Mouse (Mus musculus) heart, embryonic 14.5 days (tissue): ENCODE measurements around the gene Cftr. TPM values are rescaled to one million over a fixed set of nuclear protein-coding genes. Genes with fewer than 3 reads are reported as not detected.

Experiments
- ATAC-seq: fragments of 200-750 bp; cut with Nextera tagmentation; 2 replicates; pipeline ENCODE4 v1.8.0; 2017; ENCODE audit warnings: low read depth, moderate TSS enrichment; ENCODE audit not compliant: insufficient number of reproducible peaks, insufficient read depth, low FRiP score
- H3K27ac ChIP-seq, 2 experiments: fragments of 200-500 bp in 1 of 2; fragments of 300-500 bp in 1 of 2; sonication (generic) in 1 of 2; replicated peaks in 1 of 2; 2 replicates each; pipeline ENCODE4 v1.5.1; 2012 to 2014; ENCODE audit warnings: low read depth in 2 of 2, low read length in 2 of 2, control low read depth in 1 of 2, mild to moderate bottlenecking in 1 of 2, mixed read lengths in 1 of 2; ENCODE audit not compliant: control insufficient read depth in 1 of 2, insufficient read depth in 1 of 2
- H3K27me3 ChIP-seq: fragments of 300-500 bp; sonication (generic); 2 replicates; pipeline ENCODE4 v1.6.1; 2014; ENCODE audit warnings: mild to moderate bottlenecking, low read length, control low read depth; ENCODE audit not compliant: control insufficient read depth, insufficient read depth
- H3K36me3 ChIP-seq: fragments of 300-500 bp; sonication (generic); 2 replicates; pipeline ENCODE4 v1.6.1; 2014; ENCODE audit warnings: mild to moderate bottlenecking, control low read depth, low read length, mixed read lengths; ENCODE audit not compliant: control insufficient read depth, insufficient read depth
- H3K4me1 ChIP-seq, 2 experiments: fragments of 200-500 bp in 1 of 2; fragments of 300-500 bp in 1 of 2; sonication (generic) in 1 of 2; 2 replicates each; pipeline ENCODE4 v1.6.1; 2012 to 2014; ENCODE audit warnings: low read length in 2 of 2, control low read depth in 1 of 2, mixed read lengths in 1 of 2; ENCODE audit not compliant: control insufficient read depth in 2 of 2, insufficient read depth in 2 of 2
- H3K4me2 ChIP-seq: fragments of 300-500 bp; sonication (generic); 2 replicates; pipeline ENCODE4 v1.6.1; 2014; ENCODE audit warnings: mild to moderate bottlenecking, low read length
- H3K4me3 ChIP-seq, 2 experiments: fragments of 200-500 bp in 1 of 2; fragments of 300-500 bp in 1 of 2; sonication (generic) in 1 of 2; 2 replicates each; pipeline ENCODE4 v1.5.1; 2012 to 2014; ENCODE audit warnings: low read length in 2 of 2, mild to moderate bottlenecking in 2 of 2, control low read depth in 1 of 2, low read depth in 1 of 2, moderate library complexity in 1 of 2; ENCODE audit not compliant: control insufficient read depth in 1 of 2, insufficient read depth in 1 of 2
- H3K9ac ChIP-seq: fragments of 300-500 bp; sonication (generic); 2 replicates; pipeline ENCODE4 v1.6.1; 2014; ENCODE audit warnings: mild to moderate bottlenecking, low read length
- H3K9me3 ChIP-seq: fragments of 300-500 bp; sonication (generic); 2 replicates; pipeline ENCODE4 v1.6.1; 2016; ENCODE audit warnings: low read length, control low read depth; ENCODE audit not compliant: control insufficient read depth
- WGBS: fragments of 180-500 bp; shearing (Covaris S2); extraction: QIAGEN DNeasy Blood & Tissue Kit; methylation state at CpG from one replicate; pipeline ENCODE4 v1.1.7; 2014; 5-methylcytosine and 5-hydroxymethylcytosine counted together
- polyA plus RNA-seq: library from polyadenylated mRNA; unstranded; fragments of >200 nt; fragmentation: Nextera tagmentation; extraction: Ambion mirVana; gene quantifications from 2 replicates; pipeline ENCODE4 v1.2.1, GENCODE M21; 2014

Cftr gene
- polyA plus RNA-seq, 1 experiment from 2014 or later = 0.15 TPM

DNA sequence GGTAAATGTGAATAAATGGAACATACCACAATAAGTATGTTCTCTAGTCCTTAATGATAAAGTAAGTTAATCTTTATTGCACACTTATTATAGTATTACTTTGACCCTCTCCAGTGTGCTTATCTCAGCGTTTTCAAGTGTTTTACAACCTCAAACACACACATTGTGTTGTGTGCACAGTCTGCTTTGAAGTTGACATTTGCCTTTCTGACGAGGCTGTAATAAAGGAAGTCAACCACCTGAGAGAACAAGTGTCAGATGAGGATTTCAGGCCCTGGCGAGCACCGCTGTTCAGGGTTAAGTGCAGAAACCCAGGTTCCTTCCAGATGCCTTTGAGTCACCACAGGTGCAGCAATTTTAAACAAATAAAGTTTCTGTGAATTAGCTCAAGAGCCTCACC lies 78.0 kb downstream of the Cftr start:
- ATAC-seq = no peak
- H3K9ac ChIP-seq = no peak overlapping the region

GRCm38 (mm10) chr6:18254586-18254985 lies 84.1 kb downstream of the Cftr start:
- ATAC-seq = no peak
- Histone ChIP-seq H3K4me1 (no peaks in the 10 kb centered on the region), H3K4me2 (no peak overlapping the region), H3K4me3 (no peak overlapping the region), H3K9me3 (no peaks in the 10 kb centered on the region), H3K9ac (no peak overlapping the region), H3K36me3 (no peaks in the 10 kb centered on the region), H3K27ac (no peak overlapping the region), H3K27me3 (no peaks in the 10 kb centered on the region)
- WGBS = 73% methylated on average over 5 of the region's 5 CpGs

More for the DNA sequence above, 78.0 kb downstream of the Cftr start:
- no peaks in the 10 kb centered on the region for H3K36me3 ChIP-seq
- no peaks in the 10 kb centered on the region for H3K4me1 ChIP-seq
- no peak overlapping the region for H3K27ac ChIP-seq
- 44% methylated on average over 4 of the region's 4 CpGs for WGBS
- H3K27me3 ChIP-seq = no peaks in the 10 kb centered on the region
- H3K9me3 ChIP-seq = no peaks in the 10 kb centered on the region
- H3K4me3 ChIP-seq = no peak overlapping the region
- no peak overlapping the region for H3K4me2 ChIP-seq

DNA sequence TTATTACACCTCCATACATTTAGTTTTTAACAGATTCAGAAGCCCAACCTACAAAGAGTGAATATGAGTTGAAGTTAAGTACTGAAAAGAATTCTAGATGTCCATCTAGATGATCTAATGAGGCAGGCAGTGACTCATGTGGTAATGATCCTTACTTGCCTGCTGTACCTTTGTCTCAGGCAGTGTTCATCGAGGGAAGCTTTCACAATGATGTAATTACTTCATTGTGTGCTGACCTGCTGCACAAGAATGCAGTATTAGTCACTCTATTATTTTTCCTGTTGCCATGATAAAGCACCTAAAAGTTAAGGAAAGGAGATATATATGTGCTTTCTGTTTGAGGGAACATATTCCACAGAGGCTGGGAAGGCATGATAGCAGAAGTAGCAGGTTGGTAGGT lies 100.5 kb downstream of the Cftr start:
- Histone ChIP-seq H3K4me2 (no peak overlapping the region), H3K36me3 (no peaks in the 10 kb centered on the region), H3K27me3 (no peaks in the 10 kb centered on the region), H3K27ac (no peak overlapping the region), H3K9ac (no peak overlapping the region), H3K4me3 (no peak overlapping the region), H3K4me1 (no peaks in the 10 kb centered on the region), H3K9me3 (no peaks in the 10 kb centered on the region)
- WGBS = 21% methylated on average over 1 of the region's 1 CpGs
- ATAC-seq = no peak

DNA sequence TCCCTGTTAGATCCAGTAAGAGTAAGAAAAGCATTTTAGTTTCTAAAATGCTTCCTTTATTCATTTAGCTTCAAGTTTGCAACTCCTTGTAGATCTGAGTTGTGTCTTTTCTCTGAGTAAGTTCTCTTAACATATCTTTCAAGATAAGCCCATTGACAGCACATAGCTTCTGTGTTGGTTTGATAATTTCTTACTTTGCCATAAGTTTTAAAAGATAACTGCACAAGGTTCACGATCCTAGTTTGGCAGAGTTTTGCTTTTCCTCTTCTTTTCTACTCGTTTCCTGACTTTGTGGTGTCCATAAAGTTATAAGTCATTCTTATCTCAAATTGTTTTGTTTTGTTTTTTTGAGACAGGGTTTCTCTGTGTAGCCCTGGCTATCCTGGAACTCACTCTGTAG lies 130.3 kb downstream of the Cftr start:
- WGBS = 35% methylated on average over 2 of the region's 2 CpGs
- ATAC-seq = no peak
- Histone ChIP-seq H3K4me3 (no peak overlapping the region), H3K27ac (no peak overlapping the region), H3K9me3 (no peaks in the 10 kb centered on the region), H3K36me3 (no peaks in the 10 kb centered on the region), H3K4me1 (no peaks in the 10 kb centered on the region), H3K27me3 (no peaks in the 10 kb centered on the region), H3K9ac (no peak overlapping the region), H3K4me2 (no peak overlapping the region)

DNA sequence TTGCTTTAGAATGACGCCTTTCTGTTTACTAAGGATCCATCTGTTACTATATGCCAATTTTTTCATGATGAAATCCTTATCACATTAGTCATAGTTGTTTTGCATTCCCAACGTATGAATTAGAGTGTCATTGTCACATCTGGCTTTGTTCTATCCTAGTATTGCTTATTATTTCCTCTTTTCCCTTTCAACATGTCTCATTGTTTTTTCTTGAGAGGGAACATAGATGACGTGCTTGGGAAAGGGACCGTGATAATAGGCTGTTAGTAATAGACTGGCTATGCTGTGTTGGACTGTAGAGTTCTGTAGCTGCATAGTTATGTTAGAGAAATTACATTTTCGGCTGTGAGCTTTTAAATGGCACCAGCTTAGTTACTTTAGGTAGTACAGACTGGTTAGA lies 131.6 kb downstream of the Cftr start:
- no peak overlapping the region for H3K9ac ChIP-seq
- no peak for ATAC-seq
- H3K4me3 ChIP-seq = no peak overlapping the region
- H3K27ac ChIP-seq = no peak overlapping the region
- no peaks in the 10 kb centered on the region for H3K36me3 ChIP-seq
- no peaks in the 10 kb centered on the region for H3K9me3 ChIP-seq
- no peaks in the 10 kb centered on the region for H3K4me1 ChIP-seq
- no peaks in the 10 kb centered on the region for H3K27me3 ChIP-seq
- no peak overlapping the region for H3K4me2 ChIP-seq
- WGBS = 65% methylated on average over 5 of the region's 5 CpGs

DNA sequence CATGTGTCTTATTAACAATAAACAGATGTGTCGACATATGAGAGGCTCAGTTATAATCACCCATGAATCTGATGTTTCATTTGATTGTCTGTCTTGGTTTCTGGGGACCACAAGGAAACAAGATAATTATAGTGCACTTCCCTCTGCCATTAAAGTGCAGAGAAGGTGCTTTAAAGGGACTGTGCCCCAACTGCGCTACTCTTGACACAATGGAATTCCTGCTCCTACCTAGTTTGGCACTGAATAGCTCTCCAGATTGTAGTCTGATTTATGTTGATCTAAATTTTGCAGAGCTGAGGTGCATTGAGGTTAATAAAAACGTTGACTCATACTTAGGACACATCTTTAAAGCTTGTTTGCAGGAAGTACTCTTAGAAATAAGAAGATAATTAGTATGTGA lies 132.7 kb downstream of the Cftr start:
- Histone ChIP-seq H3K36me3 (no peaks in the 10 kb centered on the region), H3K9me3 (no peaks in the 10 kb centered on the region), H3K4me2 (no peak overlapping the region), H3K4me3 (no peak overlapping the region), H3K4me1 (no peaks in the 10 kb centered on the region), H3K27ac (no peak overlapping the region), H3K27me3 (no peaks in the 10 kb centered on the region), H3K9ac (no peak overlapping the region)
- no peak for ATAC-seq
- 71% methylated on average over 3 of the region's 3 CpGs for WGBS

GRCm38 (mm10) chr6:18305130-18305529 lies 134.6 kb downstream of the Cftr start:
- H3K9me3 ChIP-seq = no peaks in the 10 kb centered on the region
- no peaks in the 10 kb centered on the region for H3K36me3 ChIP-seq
- 74% methylated on average over 4 of the region's 4 CpGs for WGBS
- ATAC-seq = no peak
- no peak overlapping the region for H3K4me2 ChIP-seq
- no peak overlapping the region for H3K4me3 ChIP-seq
- H3K4me1 ChIP-seq = no peaks in the 10 kb centered on the region
- H3K9ac ChIP-seq = no peak overlapping the region
- no peak overlapping the region for H3K27ac ChIP-seq
- no peaks in the 10 kb centered on the region for H3K27me3 ChIP-seq

DNA sequence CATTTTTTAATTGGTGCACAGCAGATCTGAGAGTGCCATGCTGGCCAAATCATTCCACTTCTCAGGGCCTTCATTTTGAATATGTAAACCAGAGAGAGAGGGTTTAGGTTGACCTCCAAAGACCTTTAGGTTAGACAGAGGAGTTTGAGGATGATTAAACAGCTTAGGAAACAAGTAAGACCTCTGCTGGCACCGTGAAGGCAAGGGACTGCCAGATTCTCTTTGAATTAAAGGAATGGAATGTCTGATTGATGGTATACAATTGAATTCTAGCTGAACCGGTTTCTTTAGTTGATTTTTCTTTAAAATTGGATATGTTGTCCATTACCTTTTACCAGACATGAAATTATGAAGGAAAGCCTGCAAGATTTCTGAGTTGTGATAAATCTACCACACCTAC lies 140.5 kb downstream of the Cftr start:
- H3K27ac ChIP-seq = no peak overlapping the region

More for the DNA sequence above, 140.5 kb downstream of the Cftr start:
- Histone ChIP-seq H3K4me2 (no peak overlapping the region), H3K36me3 (no peaks in the 10 kb centered on the region), H3K4me3 (no peak overlapping the region), H3K4me1 (no peaks in the 10 kb centered on the region), H3K9me3 (no peaks in the 10 kb centered on the region), H3K27me3 (no peaks in the 10 kb centered on the region), H3K9ac (no peak overlapping the region)
- no peak for ATAC-seq
- 50% methylated on average over 2 of the region's 2 CpGs for WGBS
